Mouse (Mus musculus) liver, postnatal 0 days (tissue): ENCODE measurements at regions not wholly inside any gene's neighbourhood (a gene's known extent, or its start where the extent isn't known, plus 50 kb on each side); places are given as distances from the start of the nearest gene placed in this dataset.
"Not testable (repeated sequence)": the region's sequence is repeated elsewhere in the genome, so short reads cannot be mapped to it uniquely, and the experiment has no call there.

Experiments used
- ATAC-seq: fragments of 200-750 bp; cut with Nextera tagmentation; 2 replicates; pipeline ENCODE4 v1.8.0; 2017; ENCODE audit warnings: mild to moderate bottlenecking, moderate library complexity
- DNase-seq: peaks from one replicate; pipeline ENCODE4 v3.0.0-alpha.2; 2016
- H3K27ac ChIP-seq: fragments of 300-500 bp; sonication (generic); 2 replicates; pipeline ENCODE4 v1.5.1; 2014; ENCODE audit warnings: antibody characterized with exemption, moderate library complexity, mild to moderate bottlenecking, low read depth
- H3K27me3 ChIP-seq: fragments of 300-500 bp; sonication (generic); 2 replicates; pipeline ENCODE4 v1.6.1; 2014; ENCODE audit warnings: low read length, control low read depth, mixed read lengths; ENCODE audit not compliant: insufficient read depth
- H3K36me3 ChIP-seq: fragments of 300-500 bp; sonication (generic); replicated peaks from 2 replicates; pipeline ENCODE4 v1.6.1; 2014; ENCODE audit warnings: mild to moderate bottlenecking, control low read depth, low read length, moderate library complexity, mixed read lengths; ENCODE audit not compliant: insufficient read depth
- H3K4me1 ChIP-seq: fragments of 300-500 bp; sonication (generic); 2 replicates; pipeline ENCODE4 v1.6.1; 2014; ENCODE audit warnings: antibody characterized with exemption, mild to moderate bottlenecking, control low read depth; ENCODE audit not compliant: insufficient read depth
- H3K4me2 ChIP-seq: fragments of 300-500 bp; sonication (generic); 2 replicates; pipeline ENCODE4 v1.6.1; 2014; ENCODE audit warnings: low read depth, mild to moderate bottlenecking, low read length, moderate library complexity, mixed read lengths
- H3K4me3 ChIP-seq: fragments of 300-500 bp; sonication (generic); 2 replicates; pipeline ENCODE4 v1.5.1; 2014; ENCODE audit warnings: low read depth, low read length
- H3K9ac ChIP-seq: fragments of 300-500 bp; sonication (generic); replicated peaks from 2 replicates; pipeline ENCODE4 v1.6.1; 2014; ENCODE audit warnings: mild to moderate bottlenecking, moderate library complexity
- H3K9me3 ChIP-seq: fragments of 300-500 bp; sonication (generic); 2 replicates; pipeline ENCODE4 v1.6.1; 2016; ENCODE audit warnings: mild to moderate bottlenecking, control low read depth, low read length, mixed read lengths
- CTCF ChIP-seq: sonication (generic); IDR thresholded peaks from 2 replicates; pipeline ENCODE4 v1.5.1; 2016; ENCODE audit warnings: antibody characterized with exemption, low read depth
- EP300 ChIP-seq: IDR thresholded peaks from 2 replicates; pipeline ENCODE4 v1.6.1; 2016; ENCODE audit warnings: antibody characterized with exemption, low read depth, mild to moderate bottlenecking
- WGBS: fragments of 180-500 bp; shearing (Covaris S2); extraction: QIAGEN DNeasy Blood & Tissue Kit; methylation state at CpG from one replicate; pipeline ENCODE4 v1.1.7; 2014; ENCODE audit not compliant: insufficient replicate concordance; 5-methylcytosine and 5-hydroxymethylcytosine counted together

DNA sequence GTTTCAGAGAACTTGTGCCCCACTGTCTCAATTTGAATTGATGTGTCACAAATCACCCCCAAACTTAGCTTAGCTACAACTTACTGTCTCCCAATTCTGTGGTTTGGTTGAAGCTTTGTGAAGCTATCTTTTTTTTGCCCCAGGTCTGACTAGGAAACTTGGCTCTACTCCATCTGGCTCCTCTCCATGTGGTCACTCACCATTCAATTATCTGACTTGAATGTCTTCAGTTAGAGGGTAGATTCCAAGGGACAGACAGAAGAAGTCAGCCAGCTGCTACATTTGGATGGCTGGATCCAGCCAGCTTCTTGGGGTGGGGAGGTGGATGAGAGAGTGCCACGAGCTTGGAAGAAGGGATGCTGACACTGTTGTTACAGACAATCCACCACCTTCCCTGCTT lies 163.0 kb downstream of the Osr1 start:
- DNase-seq, result no peak

DNA sequence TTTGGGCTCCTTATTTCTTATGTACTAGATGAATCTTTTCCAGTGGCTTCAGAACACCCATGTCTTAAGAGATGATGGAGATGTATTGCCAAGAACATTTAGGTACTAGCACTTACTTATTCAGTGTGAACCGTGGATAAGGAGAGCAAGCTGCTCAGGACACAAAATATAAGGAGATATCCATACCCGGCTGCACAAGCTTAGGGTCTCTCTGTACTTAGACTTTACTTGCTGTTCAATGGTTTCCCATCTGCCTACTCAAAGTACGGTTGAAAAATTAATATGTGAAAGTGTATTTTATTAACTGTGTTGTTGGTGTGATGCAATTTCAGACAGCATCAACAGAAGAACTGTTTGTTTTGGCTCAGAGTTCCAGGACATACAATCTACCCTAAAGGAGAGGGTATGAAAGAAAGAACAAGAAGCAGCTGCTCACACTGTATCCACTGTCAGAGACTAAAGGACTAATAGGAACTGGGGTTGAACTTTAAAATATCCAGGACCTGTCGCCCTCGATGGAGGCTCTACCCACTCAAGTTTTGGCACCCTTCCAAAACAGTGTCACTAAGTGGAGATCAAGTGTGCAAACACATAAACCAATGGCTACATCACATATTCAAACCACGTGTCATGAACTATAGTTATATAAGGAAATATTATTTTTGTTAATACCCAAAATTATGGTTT lies 174.9 kb downstream of the Osr1 start:
- no peaks in the 10 kb centered on the region for H3K9me3 ChIP-seq
- ATAC-seq (no peak), DNase-seq (no peak)
- H3K9ac ChIP-seq, result no peak overlapping the region
- H3K27me3 ChIP-seq, result no peaks in the 10 kb centered on the region
- no peaks in the 10 kb centered on the region for H3K4me1 ChIP-seq
- no peaks in the 10 kb centered on the region for H3K36me3 ChIP-seq
- H3K27ac ChIP-seq, result no peak overlapping the region
- 62% methylated on average over 6 of the region's 6 CpGs for WGBS
- no peak for TF ChIP-seq CTCF
- TF ChIP-seq EP300, result no peak
- no peak overlapping the region for H3K4me2 ChIP-seq
- no peak overlapping the region for H3K4me3 ChIP-seq

More for the DNA sequence above, 163.0 kb downstream of the Osr1 start:
- no peaks in the 10 kb centered on the region for H3K9me3 ChIP-seq
- no peak overlapping the region for H3K4me3 ChIP-seq
- no peaks in the 10 kb centered on the region for H3K4me1 ChIP-seq
- WGBS, result 54% methylated on average over 1 of the region's 1 CpGs
- no peak overlapping the region for H3K9ac ChIP-seq
- no peak for TF ChIP-seq EP300
- no peak for TF ChIP-seq CTCF
- H3K36me3 ChIP-seq, result no peaks in the 10 kb centered on the region
- no peak overlapping the region for H3K4me2 ChIP-seq
- no peak for ATAC-seq
- no peaks in the 10 kb centered on the region for H3K27me3 ChIP-seq
- H3K27ac ChIP-seq, result no peak overlapping the region

DNA sequence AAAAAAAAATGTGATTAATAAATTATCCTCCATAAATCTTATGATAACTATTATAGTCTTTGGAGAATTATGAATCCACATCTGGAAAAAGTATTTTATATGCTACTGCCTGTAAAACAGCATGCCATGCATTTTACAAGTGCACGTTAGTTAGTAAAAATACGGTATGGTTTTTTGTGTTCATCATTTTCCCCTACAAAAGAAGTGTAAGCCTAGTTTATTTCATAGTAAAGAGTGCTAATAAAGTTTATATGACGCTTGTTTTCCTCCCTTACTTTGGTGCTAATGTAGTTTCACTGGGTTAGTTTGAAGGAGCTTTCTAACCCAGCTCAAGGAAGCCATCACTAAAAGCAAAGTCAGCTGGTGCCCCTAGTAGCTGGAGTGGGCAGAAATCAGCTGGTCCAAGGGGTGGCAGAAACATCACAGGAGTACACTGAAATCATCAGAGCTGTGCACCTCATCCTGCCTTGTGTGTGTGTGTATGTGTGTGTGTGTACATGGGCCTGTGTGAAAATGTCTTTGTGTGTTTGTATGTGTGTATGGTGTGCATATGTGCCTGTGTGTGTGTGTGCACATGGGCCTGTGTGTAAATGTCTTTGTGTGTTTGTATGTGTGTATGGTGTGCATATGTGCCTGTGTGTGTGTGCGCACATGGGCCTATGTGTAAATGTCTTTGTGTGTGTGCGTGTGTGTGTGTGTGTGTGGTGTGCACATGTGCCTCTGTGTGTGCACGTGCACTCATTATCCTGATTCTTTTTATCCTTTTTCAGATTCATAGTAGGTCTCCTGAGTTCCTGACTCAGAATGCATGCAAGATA lies 181.6 kb downstream of the Osr1 start:
- Histone ChIP-seq H3K27me3 (no peaks in the 10 kb centered on the region), H3K36me3 (no peaks in the 10 kb centered on the region), H3K27ac (no peak overlapping the region), H3K4me1 (no peaks in the 10 kb centered on the region), H3K9me3 (no peaks in the 10 kb centered on the region), H3K4me2 (no peak overlapping the region), H3K4me3 (no peak overlapping the region), H3K9ac (no peak overlapping the region)
- ATAC-seq, result no peak
- TF ChIP-seq CTCF, result no peak
- no peak for TF ChIP-seq EP300
- DNase-seq, result no peak
- 82% methylated on average over 6 of the region's 6 CpGs for WGBS

DNA sequence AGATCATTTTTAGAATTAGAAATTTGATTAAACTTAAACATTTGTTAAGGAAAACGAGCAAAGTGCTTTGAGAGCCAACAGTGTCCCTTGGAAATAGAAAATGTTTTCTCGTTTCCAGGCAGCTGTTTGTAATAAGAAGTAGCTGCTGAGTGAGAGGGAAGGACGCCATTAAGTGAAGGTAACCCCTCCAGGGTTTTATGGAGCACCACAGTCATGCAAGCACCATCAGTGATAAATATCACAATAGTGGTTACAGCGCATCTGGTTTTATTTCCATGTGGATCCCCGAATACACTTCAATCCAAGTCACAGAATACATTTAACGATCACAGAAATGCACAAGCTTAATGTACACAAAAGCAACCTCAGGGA lies 182.1 kb downstream of the Osr1 start:
- Histone ChIP-seq H3K4me1 (no peaks in the 10 kb centered on the region), H3K27me3 (no peaks in the 10 kb centered on the region), H3K4me2 (no peak overlapping the region), H3K9me3 (no peaks in the 10 kb centered on the region), H3K36me3 (no peaks in the 10 kb centered on the region), H3K9ac (no peak overlapping the region), H3K4me3 (no peak overlapping the region), H3K27ac (no peak overlapping the region)
- 70% methylated on average over 6 of the region's 6 CpGs for WGBS
- TF ChIP-seq EP300 (no peak), CTCF (no peak)
- DNase-seq (no peak), ATAC-seq (no peak)

DNA sequence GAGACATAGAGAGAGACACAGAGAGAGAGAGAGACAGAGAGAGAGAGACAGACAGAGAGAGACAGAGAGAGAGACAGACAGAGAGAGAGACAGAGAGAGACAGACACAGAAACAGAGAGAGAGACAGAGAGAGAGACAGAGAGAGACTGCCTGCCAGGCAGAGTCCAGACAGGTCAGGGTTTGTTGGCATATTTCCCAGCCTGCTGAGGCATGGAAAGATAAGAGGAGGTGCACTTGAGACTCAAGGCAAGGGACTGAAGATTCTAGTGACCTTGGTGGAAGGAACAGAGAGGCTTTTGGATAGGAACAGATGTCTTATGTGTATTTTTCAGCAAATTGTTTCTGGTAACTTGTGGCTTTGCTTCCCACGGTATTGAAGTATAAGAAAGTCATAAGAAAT lies 186.5 kb downstream of the Osr1 start:
- DNase-seq (no peak), ATAC-seq (no peak)
- H3K27me3 ChIP-seq, result no peaks in the 10 kb centered on the region
- 57% methylated on average over 1 of the region's 1 CpGs for WGBS
- no peak overlapping the region for H3K9ac ChIP-seq
- H3K9me3 ChIP-seq, result no peaks in the 10 kb centered on the region
- H3K4me2 ChIP-seq, result no peak overlapping the region
- H3K4me3 ChIP-seq, result no peak overlapping the region
- H3K4me1 ChIP-seq, result no peaks in the 10 kb centered on the region
- H3K36me3 ChIP-seq, result no peaks in the 10 kb centered on the region
- TF ChIP-seq CTCF, result no peak
- no peak for TF ChIP-seq EP300
- no peak overlapping the region for H3K27ac ChIP-seq

DNA sequence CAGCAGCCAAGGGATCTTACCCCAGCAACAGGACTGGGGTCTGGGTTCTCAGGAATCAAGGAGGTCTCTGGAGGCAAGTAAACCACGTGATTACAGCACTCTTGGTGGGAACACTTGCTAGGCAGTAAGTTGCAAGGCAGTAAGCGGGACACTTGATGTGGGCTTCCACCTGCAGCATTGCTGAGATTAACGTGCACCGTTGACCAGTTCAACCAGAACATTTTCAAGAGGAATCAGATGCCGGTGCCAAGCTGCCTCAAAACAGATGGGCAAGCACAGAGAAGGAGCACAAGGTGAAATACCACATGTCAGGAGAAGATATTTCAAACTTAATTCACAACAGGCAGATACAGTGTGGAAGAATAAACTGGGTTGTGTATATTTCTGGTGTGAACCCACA lies 190.9 kb downstream of the Osr1 start:
- TF ChIP-seq CTCF, result no peak
- TF ChIP-seq EP300, result no peak
- Histone ChIP-seq H3K36me3 (no peaks in the 10 kb centered on the region), H3K9ac (no peak overlapping the region), H3K4me2 (no peak overlapping the region), H3K27ac (no peak overlapping the region), H3K4me1 (no peaks in the 10 kb centered on the region), H3K27me3 (no peaks in the 10 kb centered on the region), H3K4me3 (no peak overlapping the region), H3K9me3 (no peaks in the 10 kb centered on the region)
- ATAC-seq, result no peak
- no peak for DNase-seq
- 62% methylated on average over 5 of the region's 5 CpGs for WGBS

DNA sequence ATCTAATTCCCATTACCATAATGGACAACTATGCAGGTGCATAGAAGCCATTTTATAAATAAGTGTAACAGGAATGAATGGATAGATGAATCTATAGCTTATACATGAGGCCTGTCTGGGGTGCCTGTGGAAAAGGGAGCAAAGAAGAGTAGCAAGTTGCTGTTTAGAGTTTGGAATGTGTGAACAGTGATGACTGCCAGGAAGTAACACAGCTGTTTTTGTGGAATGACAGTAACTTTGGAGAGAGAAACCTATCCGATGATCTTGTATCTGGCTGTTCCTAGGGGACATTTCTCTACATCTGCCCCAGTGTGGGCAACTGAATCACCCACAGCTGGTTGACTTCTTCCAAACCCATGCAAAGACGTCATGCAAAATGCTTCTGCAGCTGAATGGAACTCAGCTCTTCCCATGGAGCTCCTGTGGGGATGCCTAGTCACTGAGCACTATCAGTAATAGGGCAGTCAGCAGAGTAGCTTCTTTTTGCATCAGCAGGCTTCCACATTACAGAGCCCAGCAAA lies 192.4 kb downstream of the Osr1 start:
- not testable (repeated sequence) for H3K4me1 ChIP-seq, H3K27me3 ChIP-seq, H3K9me3 ChIP-seq, ATAC-seq, H3K9ac ChIP-seq, DNase-seq, H3K4me2 ChIP-seq, H3K4me3 ChIP-seq, H3K36me3 ChIP-seq, H3K27ac ChIP-seq
- 54% methylated on average over 2 of the region's 2 CpGs for WGBS
